Mouse (Mus musculus) cerebellum, postnatal 4 days (tissue): ENCODE measurements around the gene Ntng1.
A peak's percentile ranks its signal among the peaks of the same experiment; 100 is the strongest.

Source experiments
- DNase-seq, 2 experiments: peaks; one replicate each; pipeline ENCODE4 v3.0.0; 2022; ENCODE audit warnings: low spot score in 2 of 2, mixed read lengths in 1 of 2

The Ntng1 gene

GRCm38 (mm10) chr3:110055433-110055832 is 88.4 kb downstream of the Ntng1 start:
- no peak for DNase-seq

GRCm38 (mm10) chr3:110054125-110054524 is 89.7 kb downstream of the Ntng1 start:
- DNase-seq = no peak

GRCm38 (mm10) chr3:110048152-110048551 is 95.7 kb downstream of the Ntng1 start:
- no peak for DNase-seq

GRCm38 (mm10) chr3:110046750-110047149 is 97.1 kb downstream of the Ntng1 start:
- DNase-seq = no peak

GRCm38 (mm10) chr3:110044209-110044608 is 99.6 kb downstream of the Ntng1 start:
- DNase-seq = no peak

GRCm38 (mm10) chr3:110043641-110044187 is 100.1 kb downstream of the Ntng1 start:
- no peak for DNase-seq

GRCm38 (mm10) chr3:110022783-110023599 is 120.8 kb downstream of the Ntng1 start:
- no peak for DNase-seq

- no peak for DNase-seq
Measured at GRCm38 (mm10) chr3:110010870-110011626, 132.8 kb downstream of the Ntng1 start.

GRCm38 (mm10) chr3:110010441-110010840 is 133.4 kb downstream of the Ntng1 start:
- no peak for DNase-seq

GRCm38 (mm10) chr3:110000349-110000748 is 143.5 kb downstream of the Ntng1 start:
- no peak for DNase-seq

GRCm38 (mm10) chr3:109995663-109996024 is 148.2 kb downstream of the Ntng1 start:
- DNase-seq = no peak

GRCm38 (mm10) chr3:109994978-109995662 is 148.7 kb downstream of the Ntng1 start:
- peak in 1 of 2 experiments; percentile 53 for DNase-seq

- no peak for DNase-seq
Measured at GRCm38 (mm10) chr3:109984086-109984485, 159.7 kb downstream of the Ntng1 start.

- no peak for DNase-seq
Measured at GRCm38 (mm10) chr3:109977614-109978013, 166.2 kb downstream of the Ntng1 start.

GRCm38 (mm10) chr3:109975106-109975505 is 168.7 kb downstream of the Ntng1 start:
- DNase-seq = no peak

GRCm38 (mm10) chr3:109971465-109971864 is 172.3 kb downstream of the Ntng1 start:
- no peak for DNase-seq

GRCm38 (mm10) chr3:109970181-109970580 is 173.6 kb downstream of the Ntng1 start:
- DNase-seq = peak in 1 of 2 experiments; percentile 7

- DNase-seq = no peak
Measured at GRCm38 (mm10) chr3:109962631-109963030, 181.2 kb downstream of the Ntng1 start.

- DNase-seq = no peak
Measured at GRCm38 (mm10) chr3:109942960-109943359, 200.9 kb downstream of the Ntng1 start.

GRCm38 (mm10) chr3:109937634-109938033 is 206.2 kb downstream of the Ntng1 start:
- no peak for DNase-seq

GRCm38 (mm10) chr3:109936275-109936674 is 207.5 kb downstream of the Ntng1 start:
- no peak for DNase-seq

GRCm38 (mm10) chr3:109932261-109932660 is 211.6 kb downstream of the Ntng1 start:
- DNase-seq = peak in 1 of 2 experiments; percentile 13
